Mouse (Mus musculus) retina, adult 2 months (tissue): ENCODE data around the gene Apol11a.
"Not testable (repeated sequence)": the region's sequence is repeated elsewhere in the genome, so short reads cannot be mapped to it uniquely, and the experiment has no call there.

ENCODE experiments used
- DNase-seq: peaks from one replicate; pipeline ENCODE4 v3.0.0-alpha.2; 2012; ENCODE audit warnings: low read depth, low spot score

Gene Apol11a

DNA sequence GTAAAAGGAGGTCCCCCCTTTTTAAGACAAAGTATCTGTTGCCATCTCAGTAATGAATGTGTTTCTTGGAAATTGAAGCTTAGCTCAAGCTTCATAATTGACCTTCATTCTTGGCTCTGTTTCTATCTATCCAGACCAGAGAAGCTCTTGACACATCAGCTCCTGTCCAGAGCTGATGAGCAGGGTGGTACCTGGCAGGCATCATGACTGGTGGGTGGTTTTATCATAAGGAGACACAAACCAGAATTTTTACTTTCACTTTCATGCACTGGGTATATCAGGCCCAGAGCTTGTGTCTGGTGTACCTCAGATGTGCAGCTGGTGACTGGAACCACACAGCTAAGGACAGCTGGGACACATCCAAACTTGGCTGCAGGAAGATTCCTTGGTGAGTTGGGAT, at the start of gene Apol11a:
Gene Apol11a, plus strand, starts transcription at position 306 of the 400 bp plus-strand sequence.
- not testable (repeated sequence) for DNase-seq

DNA sequence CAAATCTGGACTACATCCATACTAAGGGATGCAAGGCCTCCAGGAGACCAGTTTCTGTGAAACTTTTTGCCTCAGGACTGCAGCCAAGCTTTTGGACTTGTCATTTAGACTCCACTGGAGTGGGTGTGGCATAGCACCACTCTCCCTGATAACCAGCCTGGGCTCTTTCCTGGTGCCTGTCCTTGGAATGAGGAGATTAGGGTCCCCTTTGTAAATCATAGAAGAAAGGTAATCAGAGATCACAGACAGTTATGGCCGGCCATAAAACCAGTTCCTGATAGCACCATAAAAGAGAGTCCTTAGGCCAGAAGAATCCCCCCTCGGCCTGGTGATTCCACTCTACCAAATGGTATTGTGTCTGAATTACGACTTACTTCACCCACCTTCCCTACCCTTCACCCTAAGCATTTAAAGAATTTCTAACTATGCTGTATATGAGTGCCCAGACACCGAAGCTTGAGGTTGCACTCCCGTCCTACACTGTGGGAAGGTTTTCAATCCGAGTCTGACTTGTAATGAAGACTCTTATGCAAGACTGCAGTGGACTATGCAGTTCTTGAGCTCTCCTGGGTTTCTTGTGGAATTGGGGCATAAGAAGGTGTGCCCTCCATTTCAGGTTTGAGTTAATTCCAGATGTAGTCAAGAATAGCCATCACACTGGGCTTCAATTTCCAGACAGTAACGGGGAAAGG, 33.2 kb upstream of the Apol11a start:
- DNase-seq, result not testable (repeated sequence)

DNA sequence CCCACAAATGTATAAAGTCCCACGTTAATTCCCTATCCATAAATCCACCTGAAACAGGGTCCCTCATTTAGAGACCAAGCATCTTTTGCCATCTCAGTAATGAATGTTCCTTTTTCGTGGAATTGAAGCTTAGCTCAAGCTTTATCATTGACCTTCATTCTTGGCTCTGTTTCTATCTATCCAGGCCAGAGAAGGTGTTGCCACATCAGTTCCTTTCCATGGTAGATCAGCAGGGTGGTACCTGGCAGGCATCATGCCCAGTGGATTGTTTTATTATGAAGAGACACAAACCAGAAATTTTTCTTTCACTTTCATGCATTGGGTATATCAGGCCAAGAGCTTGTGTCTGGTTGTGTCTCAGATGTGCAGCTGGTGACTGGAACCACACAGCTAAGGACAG, 31.4 kb upstream of the Apol11a start, which contains the start of gene Apol10a:
Gene Apol10a, plus strand, starts transcription at position 355 of the 400 bp plus-strand sequence.
- not testable (repeated sequence) for DNase-seq

DNA sequence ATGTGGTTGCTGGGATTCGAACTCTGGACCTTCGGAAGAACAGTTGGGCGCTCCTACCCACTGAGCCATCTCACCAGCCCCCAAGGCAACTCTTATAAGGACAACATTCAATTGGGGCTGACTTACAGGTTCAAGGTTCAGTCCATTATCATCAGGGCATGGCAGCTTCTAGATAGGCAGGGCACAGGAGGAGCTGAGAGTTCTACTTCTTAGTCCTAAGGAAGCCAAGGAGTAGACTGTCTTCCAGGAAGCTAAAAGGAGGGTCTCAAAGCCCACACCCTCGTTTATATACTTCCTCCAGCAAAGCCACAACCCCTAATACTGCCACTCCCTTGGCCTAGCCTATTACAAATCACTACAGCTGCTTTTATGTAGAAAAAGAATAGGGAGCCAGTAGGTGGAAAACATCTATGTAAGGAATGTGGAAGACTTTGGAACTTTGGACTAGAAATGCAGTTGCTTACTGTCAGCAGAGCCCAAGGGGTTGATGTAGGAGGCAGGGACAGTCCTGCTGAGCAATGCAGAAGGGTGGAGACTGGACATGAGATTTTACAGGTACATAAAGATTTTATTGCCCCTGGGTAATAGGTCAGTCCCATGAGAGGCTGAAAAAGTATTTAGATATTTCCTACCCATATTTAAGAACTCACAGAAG, 25.8 kb upstream of the Apol11a start:
- DNase-seq, result no peak

DNA sequence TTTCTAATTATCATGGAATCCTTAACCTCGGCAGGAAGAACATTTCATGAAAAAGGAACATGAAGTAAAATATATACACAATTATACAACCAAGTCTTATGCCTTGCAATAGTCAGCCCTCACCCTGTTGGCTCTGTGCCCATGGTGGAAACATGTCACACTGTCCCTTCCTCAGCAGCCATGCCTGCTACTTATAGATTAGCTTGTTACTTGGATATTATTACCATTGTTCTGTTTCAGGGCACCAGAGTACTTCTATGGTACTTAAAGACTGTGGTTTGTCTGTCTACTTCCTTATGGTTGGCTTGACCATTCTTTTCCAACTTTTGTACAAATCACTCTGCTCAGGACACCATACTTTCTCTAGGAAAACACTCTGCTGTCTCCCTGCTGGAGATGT, 14.9 kb upstream of the Apol11a start:
- DNase-seq, result not testable (repeated sequence)

DNA sequence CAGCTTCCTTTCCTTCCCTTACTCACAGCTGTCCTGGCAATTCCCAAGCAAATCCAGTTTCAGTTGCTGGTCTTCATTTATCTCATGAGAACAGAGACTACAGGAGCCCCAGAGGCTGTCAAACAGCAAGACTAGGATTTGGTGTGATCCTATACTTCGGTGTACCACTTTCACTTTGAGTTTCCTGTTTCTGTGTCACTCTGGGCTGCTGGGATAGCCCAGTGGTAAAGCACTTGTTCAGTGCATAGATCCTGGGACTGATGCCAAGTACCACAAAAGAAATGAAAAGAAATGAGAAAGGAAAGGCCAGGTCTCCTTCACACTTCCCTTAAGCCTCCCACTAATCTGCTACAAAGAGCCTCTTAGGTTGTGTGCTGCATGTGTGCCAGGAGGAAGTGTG, 13.4 kb upstream of the Apol11a start:
- DNase-seq, result not testable (repeated sequence)

DNA sequence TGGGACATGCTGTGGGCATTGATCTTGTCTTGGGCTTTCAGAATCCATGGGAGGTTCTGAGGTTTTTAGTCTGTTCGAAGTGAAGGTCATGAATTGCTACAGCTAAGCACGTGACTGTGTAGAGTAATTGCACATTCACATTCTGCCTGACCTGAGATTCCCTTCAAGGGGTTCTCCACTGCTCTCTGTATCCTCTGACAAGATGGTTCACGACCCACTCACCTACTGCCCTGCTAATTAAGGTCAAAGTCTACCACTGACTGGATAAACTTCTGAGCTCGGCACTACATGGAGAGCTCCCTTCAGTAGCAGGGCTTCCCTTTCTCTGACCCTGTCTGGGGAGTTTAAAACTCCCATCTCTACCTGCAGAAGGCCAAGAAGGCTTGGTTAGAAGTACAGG, 12.5 kb downstream of the Apol11a start:
- not testable (repeated sequence) for DNase-seq

DNA sequence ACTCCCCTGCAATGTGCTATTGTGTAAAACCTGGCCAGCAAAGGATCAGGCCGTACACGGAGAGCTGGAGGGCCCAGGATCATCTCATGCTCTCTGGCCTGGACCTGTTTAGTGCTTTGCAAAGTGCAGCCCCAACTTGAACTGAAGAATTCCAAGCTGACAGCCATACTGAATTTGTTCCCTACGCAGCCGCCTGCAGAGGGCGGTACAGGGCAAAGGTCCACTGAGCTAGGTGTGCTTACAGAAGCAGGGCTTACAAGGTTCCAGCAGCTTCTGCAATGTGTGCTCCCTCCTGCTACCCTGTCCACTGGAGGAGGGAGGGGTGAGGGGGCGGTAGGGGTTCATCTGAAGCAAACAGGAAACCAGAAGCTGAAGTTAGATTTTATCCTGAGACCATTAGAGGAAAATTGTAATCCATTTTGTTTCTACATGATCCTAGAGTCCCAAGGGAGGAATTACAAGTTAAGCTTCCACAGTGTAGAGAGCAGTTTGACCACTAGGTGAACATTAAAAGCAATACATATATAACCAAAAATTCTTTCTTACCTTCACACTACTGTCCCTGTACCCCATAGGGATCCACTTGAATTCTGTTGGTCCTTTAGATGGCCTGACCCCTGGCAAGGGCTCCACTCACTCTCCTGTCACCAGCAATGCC, 15.2 kb downstream of the Apol11a start:
- DNase-seq, result not testable (repeated sequence)

DNA sequence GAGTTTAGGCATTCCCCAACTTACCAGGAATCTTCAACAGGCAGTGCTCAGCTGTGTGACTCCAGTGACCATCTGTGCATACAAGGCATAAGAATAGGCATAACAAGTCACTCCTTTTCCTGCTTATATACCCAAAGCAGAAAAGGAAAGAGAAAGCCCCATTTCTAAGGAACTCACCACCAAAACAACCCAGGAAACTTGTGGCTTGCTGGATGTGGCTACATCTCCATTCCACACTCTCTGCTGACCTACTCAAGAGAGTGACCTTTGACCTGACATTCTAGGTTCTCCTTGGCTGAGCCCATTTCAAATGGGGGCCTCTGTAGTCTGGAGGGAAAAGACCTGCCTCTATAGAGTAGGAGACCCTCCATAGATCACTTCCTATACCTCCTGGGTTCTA, 25.1 kb downstream of the Apol11a start, which contains the start of gene Apol7c:
Gene Apol7c, minus strand, starts transcription at position 101 of the 400 bp plus-strand sequence.
- DNase-seq, result no peak

DNA sequence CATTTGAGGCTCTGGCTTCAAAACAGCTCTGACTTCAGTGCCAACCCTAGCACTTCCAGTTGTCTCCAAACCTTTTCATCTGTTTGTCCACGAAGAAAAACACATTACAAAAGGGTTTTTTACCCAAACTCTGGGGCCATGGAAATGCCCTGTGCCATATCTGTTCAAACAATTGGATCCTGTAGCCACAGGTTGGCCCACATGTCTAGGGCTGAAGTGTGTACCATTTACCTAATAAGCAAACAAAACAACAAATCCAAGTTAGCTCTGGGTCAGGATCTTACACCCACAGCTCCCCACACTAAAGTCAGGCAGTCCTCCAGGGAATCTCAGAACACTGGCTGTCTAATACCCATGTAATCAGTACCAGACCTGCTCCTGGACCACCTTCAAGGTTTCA, 31.1 kb downstream of the Apol11a start:
- not testable (repeated sequence) for DNase-seq

DNA sequence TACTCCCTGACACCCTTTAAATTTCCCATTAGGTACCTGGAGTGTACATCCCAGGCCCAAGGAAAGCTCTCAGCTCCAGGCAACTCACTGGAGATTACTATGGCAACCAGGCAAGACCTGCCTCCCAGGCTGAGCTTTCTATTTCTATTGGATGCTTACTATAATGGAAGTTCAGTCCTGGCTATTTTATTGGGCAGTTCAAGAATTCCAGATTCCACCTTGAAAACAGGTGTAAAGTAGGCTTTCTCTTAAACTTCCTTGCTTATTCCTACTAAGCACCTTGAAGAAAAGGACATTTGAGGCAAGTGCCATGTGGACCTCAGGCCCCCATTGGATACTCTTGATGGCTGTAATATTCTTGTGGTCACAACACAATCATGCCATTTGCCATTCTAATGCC, 53.7 kb downstream of the Apol11a start, which contains the start of gene 1700025B11Rik:
Gene 1700025B11Rik, minus strand, starts transcription at position 101 of the 400 bp plus-strand sequence.
- no peak for DNase-seq

DNA sequence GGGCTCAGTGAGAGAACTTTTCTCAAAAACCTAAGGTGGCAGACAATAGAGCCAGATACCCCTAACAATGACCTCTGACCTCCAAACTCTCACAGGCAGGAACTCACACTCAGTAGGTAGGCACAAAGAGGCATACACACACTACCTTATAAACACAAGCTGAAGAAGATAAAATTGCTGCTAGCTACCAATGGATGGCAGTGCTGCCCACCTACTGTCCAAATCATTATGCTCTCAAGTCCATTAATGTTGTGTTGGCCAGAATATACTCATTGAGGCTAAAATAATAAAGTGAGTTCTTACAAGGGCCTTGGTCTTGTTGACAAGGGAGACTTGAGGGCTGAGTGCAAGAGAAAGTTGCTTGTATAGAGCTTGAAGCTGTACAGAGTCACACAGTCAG, 55.1 kb downstream of the Apol11a start:
- DNase-seq, result no peak
